Mouse (Mus musculus) heart, postnatal 0 days (tissue): ENCODE data around the gene Tmem131l. TPM values are rescaled to one million over a fixed set of nuclear protein-coding genes. Genes with fewer than 3 reads are reported as not detected.
A peak's percentile ranks its signal among the peaks of the same experiment; 100 is the strongest.

Experiments used
- ATAC-seq: fragments of 200-750 bp; cut with Nextera tagmentation; 2 replicates; pipeline ENCODE4 v1.8.0; 2017; ENCODE audit warnings: low read depth, moderate number of reproducible peaks, moderate library complexity; ENCODE audit not compliant: insufficient read depth
- DNase-seq: peaks from one replicate; pipeline ENCODE4 v3.0.0-alpha.2; 2016; ENCODE audit warnings: low spot score
- H3K27ac ChIP-seq: fragments of 300-500 bp; sonication (generic); 2 replicates; pipeline ENCODE4 v1.5.1; 2014; ENCODE audit warnings: low read depth, mild to moderate bottlenecking
- H3K27me3 ChIP-seq: fragments of 300-500 bp; sonication (generic); 2 replicates; pipeline ENCODE4 v1.6.1; 2014; ENCODE audit warnings: low read length, mixed read lengths; ENCODE audit not compliant: control insufficient read depth, insufficient read depth
- H3K36me3 ChIP-seq: fragments of 300-500 bp; sonication (generic); replicated peaks from 2 replicates; pipeline ENCODE4 v1.6.1; 2014; ENCODE audit warnings: low read length, mixed read lengths; ENCODE audit not compliant: control insufficient read depth, insufficient read depth
- H3K4me1 ChIP-seq: fragments of 300-500 bp; sonication (generic); 2 replicates; pipeline ENCODE4 v1.6.1; 2014; ENCODE audit warnings: antibody characterized with exemption; ENCODE audit not compliant: control insufficient read depth, insufficient read depth
- H3K4me2 ChIP-seq: fragments of 300-500 bp; sonication (generic); 2 replicates; pipeline ENCODE4 v1.6.1; 2014; ENCODE audit warnings: low read depth, mild to moderate bottlenecking, low read length, moderate library complexity
- H3K4me3 ChIP-seq: fragments of 300-500 bp; sonication (generic); 2 replicates; pipeline ENCODE4 v1.5.1; 2014; ENCODE audit warnings: low read depth, low read length
- H3K9ac ChIP-seq: fragments of 300-500 bp; sonication (generic); replicated peaks from 2 replicates; pipeline ENCODE4 v1.6.1; 2014; ENCODE audit warnings: low read depth, low read length, mixed read lengths
- H3K9me3 ChIP-seq: fragments of 300-500 bp; sonication (generic); replicated peaks from 2 replicates; pipeline ENCODE4 v1.6.1; 2016; ENCODE audit warnings: low read length; ENCODE audit not compliant: control insufficient read depth
- CTCF ChIP-seq: IDR thresholded peaks from 2 replicates; pipeline ENCODE4 v1.5.1; 2016; ENCODE audit warnings: antibody characterized with exemption, control low read depth, low read depth
- EP300 ChIP-seq: IDR thresholded peaks from 2 replicates; pipeline ENCODE4 v1.6.1; 2016; ENCODE audit warnings: antibody characterized with exemption, low read depth
- WGBS: fragments of 180-500 bp; shearing (Covaris S2); extraction: QIAGEN DNeasy Blood & Tissue Kit; methylation state at CpG from one replicate; pipeline ENCODE4 v1.1.7; 2014; 5-methylcytosine and 5-hydroxymethylcytosine counted together
- polyA plus RNA-seq: library from polyadenylated mRNA; unstranded; fragments of >200 nt; fragmentation: Nextera tagmentation; extraction: Ambion mirVana; gene quantifications from 2 replicates; pipeline ENCODE4 v1.2.1, GENCODE M21; 2015
- total RNA-seq: library from RNA; depleted of rRNA; stranded (reverse); fragments of >200 nt; gene quantifications from 2 replicates; pipeline ENCODE4 v1.2.3, GENCODE M21; 2014; ENCODE audit warnings: low replicate concordance

The Tmem131l gene
- total and polyA plus RNA-seq, 2 experiments from 2014 or later = 16.5 to 32.6 TPM

DNA sequence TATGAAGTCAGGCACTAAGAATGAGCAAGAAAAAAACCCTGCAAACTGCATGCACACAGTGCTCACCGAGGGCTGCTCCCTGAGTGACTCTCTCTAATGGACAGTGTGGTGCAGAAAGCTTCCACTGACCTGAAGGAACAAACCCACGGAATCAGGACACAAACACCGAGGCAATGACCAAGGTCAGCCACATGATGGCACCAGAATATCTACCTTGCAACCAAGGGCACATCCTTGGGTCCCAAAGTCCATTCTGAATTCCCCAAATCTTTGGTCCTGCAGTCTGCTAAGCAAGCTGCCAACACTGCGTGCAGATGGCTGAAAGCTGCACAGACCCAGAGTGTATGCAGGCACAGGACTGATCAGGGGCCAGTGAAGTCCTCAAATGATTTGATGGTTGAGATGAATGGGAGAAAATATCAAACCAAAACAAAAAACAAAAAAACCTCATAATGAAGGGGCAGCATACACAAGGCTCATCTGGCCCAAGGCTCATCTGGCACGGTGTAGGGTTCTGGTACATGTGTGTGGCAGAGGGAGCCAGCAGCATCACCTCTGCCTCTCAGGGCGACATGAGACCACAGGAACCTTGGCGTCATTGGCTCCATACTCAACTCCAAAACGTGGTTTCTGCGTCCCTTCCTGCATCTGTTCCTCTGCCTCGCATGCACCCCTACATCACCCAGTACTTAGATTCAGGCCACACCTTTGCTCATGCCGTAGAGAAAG, 124.0 kb downstream of the Tmem131l start:
- TF ChIP-seq CTCF = peak; percentile 67
- no peak for TF ChIP-seq EP300
- peaks cover 71% of the 10 kb centered on the region for H3K36me3 ChIP-seq
- H3K27me3 ChIP-seq = no peaks in the 10 kb centered on the region
- no peak overlapping the region for H3K4me2 ChIP-seq
- no peak overlapping the region for H3K9ac ChIP-seq
- H3K9me3 ChIP-seq = no peaks in the 10 kb centered on the region
- H3K4me3 ChIP-seq = no peak overlapping the region
- peak; percentile 30 for DNase-seq
- no peak overlapping the region for H3K27ac ChIP-seq
- H3K4me1 ChIP-seq = no peaks in the 10 kb centered on the region
- no peak for ATAC-seq
- WGBS = 79% methylated on average over 11 of the region's 11 CpGs

DNA sequence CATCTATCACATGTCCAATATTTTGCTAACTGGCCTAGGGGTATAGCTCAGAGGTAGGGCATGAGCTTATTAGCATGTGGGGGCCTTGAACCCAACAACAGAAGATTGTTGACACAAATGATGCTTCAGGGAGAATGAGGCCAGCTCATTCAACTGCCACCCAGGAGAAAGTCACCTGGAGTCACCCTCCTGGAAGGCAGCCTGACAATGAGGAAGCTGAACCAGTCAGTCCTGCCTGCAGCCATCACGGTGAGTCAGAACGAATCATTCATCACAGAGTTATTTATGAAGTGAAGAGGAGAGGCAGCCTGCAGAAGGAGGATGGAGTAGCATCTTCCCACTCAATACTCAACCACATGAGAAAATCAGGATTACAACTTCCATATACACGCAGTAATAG, 124.9 kb downstream of the Tmem131l start:
- Histone ChIP-seq H3K27ac (no peak overlapping the region), H3K4me1 (no peaks in the 10 kb centered on the region), H3K9me3 (no peaks in the 10 kb centered on the region), H3K27me3 (no peaks in the 10 kb centered on the region), H3K4me3 (no peak overlapping the region), H3K36me3 (peaks cover 71% of the 10 kb centered on the region), H3K4me2 (no peak overlapping the region), H3K9ac (no peak overlapping the region)
- DNase-seq (no peak), ATAC-seq (no peak)
- 73% methylated on average over 3 of the region's 3 CpGs for WGBS
- TF ChIP-seq CTCF = no peak
- no peak for TF ChIP-seq EP300

DNA sequence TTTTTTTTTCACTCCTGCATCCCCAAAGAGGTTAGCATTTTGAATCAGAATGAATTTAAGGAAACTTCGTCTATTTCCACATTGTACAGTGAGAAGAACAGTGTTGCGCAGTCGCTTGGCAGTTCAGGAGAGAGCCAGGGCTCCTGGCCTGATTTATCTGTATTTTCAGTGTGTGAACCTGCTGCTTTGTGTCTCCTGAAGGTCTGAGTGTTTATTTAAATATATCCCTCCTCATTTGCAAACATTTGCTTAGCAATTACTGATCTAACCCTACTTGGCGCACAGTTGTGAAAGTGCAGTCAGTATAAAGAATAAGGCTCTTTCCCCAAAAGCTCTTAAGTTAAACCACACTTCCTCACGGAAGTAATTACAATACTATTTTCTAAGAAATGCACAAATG, 129.3 kb downstream of the Tmem131l start:
- Histone ChIP-seq H3K4me3 (no peak overlapping the region), H3K9me3 (no peaks in the 10 kb centered on the region), H3K27me3 (no peaks in the 10 kb centered on the region), H3K4me2 (no peak overlapping the region), H3K36me3 (peaks cover 66% of the 10 kb centered on the region), H3K4me1 (no peaks in the 10 kb centered on the region), H3K9ac (no peak overlapping the region), H3K27ac (no peak overlapping the region)
- DNase-seq = no peak
- no peak for ATAC-seq
- WGBS = 92% methylated on average over 5 of the region's 5 CpGs
- TF ChIP-seq CTCF (no peak), EP300 (no peak)

DNA sequence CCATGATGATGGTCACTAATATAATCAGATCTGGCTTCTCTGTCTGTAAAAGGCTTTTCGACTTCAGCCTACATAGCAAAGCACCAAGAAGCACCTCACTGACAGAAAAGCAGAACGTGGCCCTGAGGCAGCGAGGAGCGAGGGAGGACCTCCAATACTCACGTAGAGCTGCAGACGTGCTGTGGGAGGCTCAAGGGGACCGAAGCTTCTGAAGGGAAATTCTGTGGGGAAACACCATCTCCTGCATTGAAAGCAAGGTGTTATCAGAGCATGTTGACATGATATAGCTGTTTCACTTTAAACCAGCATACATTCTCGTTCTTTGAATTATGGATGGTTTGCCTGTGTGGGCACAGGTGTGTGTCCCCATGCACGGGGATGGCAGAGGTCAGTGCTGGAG, 133.8 kb downstream of the Tmem131l start:
- Histone ChIP-seq H3K4me1 (0 out of 2 replicates have a peak, but pooled peaks cover 4% of the 10 kb centered on the region), H3K4me2 (no peak overlapping the region)

DNA sequence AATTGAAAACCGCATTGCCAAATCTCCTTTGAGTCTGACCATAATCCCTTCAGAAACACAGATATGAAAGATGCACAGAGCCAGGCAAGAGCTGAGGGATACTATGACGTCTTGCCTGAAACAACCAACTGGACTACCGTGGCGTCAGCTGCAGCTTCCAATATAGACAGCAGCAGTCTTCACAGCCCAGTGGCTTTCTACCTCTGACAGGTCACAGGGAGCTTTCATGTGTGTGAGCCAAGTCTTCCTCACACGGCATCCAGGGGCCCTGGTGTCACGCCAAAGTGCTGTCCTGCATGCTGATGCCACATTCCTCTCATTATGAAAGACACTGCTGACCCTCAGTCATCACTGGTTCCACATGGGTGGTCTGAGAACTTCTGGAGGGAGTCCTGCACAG, 134.8 kb downstream of the Tmem131l start:
- peaks cover 68% of the 10 kb centered on the region for H3K36me3 ChIP-seq

More for the DNA sequence above, 133.8 kb downstream of the Tmem131l start:
- TF ChIP-seq CTCF (no peak), EP300 (no peak)
- peaks cover 67% of the 10 kb centered on the region for H3K36me3 ChIP-seq
- no peaks in the 10 kb centered on the region for H3K27me3 ChIP-seq
- no peak overlapping the region for H3K9ac ChIP-seq
- WGBS = 93% methylated on average over 9 of the region's 9 CpGs
- H3K9me3 ChIP-seq = no peaks in the 10 kb centered on the region
- DNase-seq (no peak), ATAC-seq (no peak)
- H3K27ac ChIP-seq = no peak overlapping the region
- no peak overlapping the region for H3K4me3 ChIP-seq

More for the DNA sequence above, 134.8 kb downstream of the Tmem131l start:
- H3K4me1 ChIP-seq = 0 out of 2 replicates have a peak, but pooled peaks cover 4% of the 10 kb centered on the region
- H3K4me3 ChIP-seq = no peak overlapping the region
- no peak overlapping the region for H3K4me2 ChIP-seq
- DNase-seq (no peak), ATAC-seq (no peak)
- no peaks in the 10 kb centered on the region for H3K27me3 ChIP-seq
- no peak overlapping the region for H3K27ac ChIP-seq
- no peaks in the 10 kb centered on the region for H3K9me3 ChIP-seq
- 73% methylated on average over 6 of the region's 6 CpGs for WGBS
- no peak overlapping the region for H3K9ac ChIP-seq
- TF ChIP-seq CTCF (no peak), EP300 (no peak)
